Mouse (Mus musculus): Measurements from ENCODE around the gene Asap2. TPM values are rescaled to one million over a fixed set of nuclear protein-coding genes. Genes with fewer than 3 reads are reported as not detected.

Asap2 gene
- polyA plus RNA-seq, 1 experiment from 2014 or later = 8.3 TPM

- Histone ChIP-seq H3K27ac (ENCODE audit: low read length) (no peak overlapping the region), H3K4me2 (ENCODE audit: low read depth, low read length) (no peak overlapping the region), H3K9me3 (ENCODE audit: control insufficient read depth, low read length) (no peaks in the 10 kb centered on the region), H3K36me3 (ENCODE audit: control insufficient read depth, insufficient read depth, low read length) (peaks cover 13% of the 10 kb centered on the region), H3K27me3 (ENCODE audit: control insufficient read depth, insufficient read depth, low read depth, low read length) (no peaks in the 10 kb centered on the region), H3K4me3 (ENCODE audit: low read length) (no peak overlapping the region), H3K4me1 (replicated peaks; ENCODE audit: control insufficient read depth, insufficient read depth, low read length) (no peaks in the 10 kb centered on the region), H3K9ac (ENCODE audit: low read length) (no peak overlapping the region)
- ATAC-seq (ENCODE audit: low read depth) = no peak
- WGBS = 73% methylated on average over 7 of the region's 7 CpGs
Measured at GRCm38 (mm10) chr12:21274446-21274845, 284.2 kb downstream of the Asap2 start.

- no peaks in the 10 kb centered on the region for H3K9me3 ChIP-seq (ENCODE audit: control insufficient read depth, low read length)
- 79% methylated on average over 1 of the region's 1 CpGs for WGBS
- no peaks in the 10 kb centered on the region for H3K27me3 ChIP-seq (ENCODE audit: control insufficient read depth, insufficient read depth, low read depth, low read length)
- no peak overlapping the region for H3K27ac ChIP-seq (ENCODE audit: low read length)
- no peak overlapping the region for H3K4me3 ChIP-seq (ENCODE audit: low read length)
- no peak overlapping the region for H3K4me2 ChIP-seq (ENCODE audit: low read depth, low read length)
- no peaks in the 10 kb centered on the region for H3K4me1 ChIP-seq (replicated peaks; ENCODE audit: control insufficient read depth, insufficient read depth, low read length)
- no peak overlapping the region for H3K9ac ChIP-seq (ENCODE audit: low read length)
- peaks cover 7% of the 10 kb centered on the region for H3K36me3 ChIP-seq (ENCODE audit: control insufficient read depth, insufficient read depth, low read length)
- no peak for ATAC-seq (ENCODE audit: low read depth)
Measured at GRCm38 (mm10) chr12:21277352-21277864, 287.1 kb downstream of the Asap2 start.

GRCm38 (mm10) chr12:21284761-21285441, 294.6 kb downstream of the Asap2 start, which contains the start of gene Cpsf3:
Gene Cpsf3, plus strand, starts transcription at chr12:21285391.
- Histone ChIP-seq H3K27ac (ENCODE audit: low read length) (peak within 1 kb of the TSS; percentile 90), H3K4me3 (ENCODE audit: low read length) (peak within 1 kb of the TSS; percentile 94), H3K4me2 (ENCODE audit: low read depth, low read length) (peak within 1 kb of the TSS; percentile 89), H3K9me3 (ENCODE audit: control insufficient read depth, low read length) (no peaks in the 10 kb centered on the region), H3K36me3 (ENCODE audit: control insufficient read depth, insufficient read depth, low read length) (no peaks in the 10 kb centered on the region), H3K9ac (ENCODE audit: low read length) (peak within 1 kb of the TSS; percentile 97), H3K27me3 (ENCODE audit: control insufficient read depth, insufficient read depth, low read depth, low read length) (no peaks in the 10 kb centered on the region), H3K4me1 (replicated peaks; ENCODE audit: control insufficient read depth, insufficient read depth, low read length) (peaks cover 23% of the 10 kb centered on the region)
- no peak for ATAC-seq (ENCODE audit: low read depth)
- WGBS = 48% methylated on average over 11 of the region's 11 CpGs

GRCm38 (mm10) chr12:21285508-21286242, 295.4 kb downstream of the Asap2 start:
- Histone ChIP-seq H3K4me1 (replicated peaks; ENCODE audit: control insufficient read depth, insufficient read depth, low read length) (peaks cover 23% of the 10 kb centered on the region), H3K4me2 (ENCODE audit: low read depth, low read length) (peak overlapping the region; percentile 85), H3K9ac (ENCODE audit: low read length) (peak overlapping the region; percentile 92), H3K9me3 (ENCODE audit: control insufficient read depth, low read length) (no peaks in the 10 kb centered on the region), H3K36me3 (ENCODE audit: control insufficient read depth, insufficient read depth, low read length) (no peaks in the 10 kb centered on the region), H3K27me3 (ENCODE audit: control insufficient read depth, insufficient read depth, low read depth, low read length) (no peaks in the 10 kb centered on the region), H3K4me3 (ENCODE audit: low read length) (peak overlapping the region; percentile 94), H3K27ac (ENCODE audit: low read length) (peak overlapping the region; percentile 67)
- ATAC-seq (ENCODE audit: low read depth) = peak; percentile 74
- WGBS = under 1% methylated on average over 47 of the region's 47 CpGs

- H3K9ac ChIP-seq (ENCODE audit: low read length) = peak within 1 kb of the TSS; percentile 97
- no peaks in the 10 kb centered on the region for H3K27me3 ChIP-seq (ENCODE audit: control insufficient read depth, insufficient read depth, low read depth, low read length)
- under 1% methylated on average over 28 of the region's 28 CpGs for WGBS
- peak within 1 kb of the TSS; percentile 90 for H3K27ac ChIP-seq (ENCODE audit: low read length)
- peaks cover 23% of the 10 kb centered on the region for H3K4me1 ChIP-seq (replicated peaks; ENCODE audit: control insufficient read depth, insufficient read depth, low read length)
- peak within 1 kb of the TSS; percentile 89 for H3K4me2 ChIP-seq (ENCODE audit: low read depth, low read length)
- ATAC-seq (ENCODE audit: low read depth) = peak; percentile 93
- peak within 1 kb of the TSS; percentile 94 for H3K4me3 ChIP-seq (ENCODE audit: low read length)
- H3K36me3 ChIP-seq (ENCODE audit: control insufficient read depth, insufficient read depth, low read length) = no peaks in the 10 kb centered on the region; the same call in 1 of the 2 replicates
- no peaks in the 10 kb centered on the region for H3K9me3 ChIP-seq (ENCODE audit: control insufficient read depth, low read length)
Measured at GRCm38 (mm10) chr12:21286243-21286622, 296.0 kb downstream of the Asap2 start, which contains the start of gene Itgb1bp1. Gene Itgb1bp1, minus strand, starts transcription at chr12:21286284.

- ATAC-seq (ENCODE audit: low read depth) = no peak
- peaks cover 23% of the 10 kb centered on the region for H3K4me1 ChIP-seq (replicated peaks; ENCODE audit: control insufficient read depth, insufficient read depth, low read length)
- H3K36me3 ChIP-seq (ENCODE audit: control insufficient read depth, insufficient read depth, low read length) = peaks cover 3% of the 10 kb centered on the region; the same call in 1 of the 2 replicates
- no peaks in the 10 kb centered on the region for H3K9me3 ChIP-seq (ENCODE audit: control insufficient read depth, low read length)
- WGBS = 25% methylated on average over 18 of the region's 18 CpGs
- H3K27me3 ChIP-seq (ENCODE audit: control insufficient read depth, insufficient read depth, low read depth, low read length) = no peaks in the 10 kb centered on the region
- H3K27ac ChIP-seq (ENCODE audit: low read length) = peak overlapping the region; percentile 90
- peak overlapping the region; percentile 94 for H3K4me3 ChIP-seq (ENCODE audit: low read length)
- peak overlapping the region; percentile 97 for H3K9ac ChIP-seq (ENCODE audit: low read length)
- peak overlapping the region; percentile 89 for H3K4me2 ChIP-seq (ENCODE audit: low read depth, low read length)
Measured at GRCm38 (mm10) chr12:21286712-21287650, 296.7 kb downstream of the Asap2 start.

GRCm38 (mm10) chr12:21288716-21289395, 298.6 kb downstream of the Asap2 start:
- WGBS = 62% methylated on average over 3 of the region's 3 CpGs
- H3K4me2 ChIP-seq (ENCODE audit: low read depth, low read length) = peak overlapping the region; percentile 26
- peaks cover 14% of the 10 kb centered on the region for H3K36me3 ChIP-seq (ENCODE audit: control insufficient read depth, insufficient read depth, low read length)
- no peak overlapping the region for H3K4me3 ChIP-seq (ENCODE audit: low read length)
- H3K27ac ChIP-seq (ENCODE audit: low read length) = peak overlapping the region; percentile 78
- no peaks in the 10 kb centered on the region for H3K9me3 ChIP-seq (ENCODE audit: control insufficient read depth, low read length)
- H3K27me3 ChIP-seq (ENCODE audit: control insufficient read depth, insufficient read depth, low read depth, low read length) = no peaks in the 10 kb centered on the region
- no peak overlapping the region for H3K9ac ChIP-seq (ENCODE audit: low read length)
- peaks cover 23% of the 10 kb centered on the region for H3K4me1 ChIP-seq (replicated peaks; ENCODE audit: control insufficient read depth, insufficient read depth, low read length)
- ATAC-seq (ENCODE audit: low read depth) = peak; percentile 44

- Histone ChIP-seq H3K9me3 (ENCODE audit: control insufficient read depth, low read length) (no peaks in the 10 kb centered on the region), H3K9ac (ENCODE audit: low read length) (no peak overlapping the region), H3K4me1 (replicated peaks; ENCODE audit: control insufficient read depth, insufficient read depth, low read length) (peaks cover 23% of the 10 kb centered on the region), H3K4me2 (ENCODE audit: low read depth, low read length) (peak overlapping the region; percentile 19), H3K36me3 (ENCODE audit: control insufficient read depth, insufficient read depth, low read length) (peaks cover 17% of the 10 kb centered on the region), H3K27ac (ENCODE audit: low read length) (peak overlapping the region; percentile 78), H3K27me3 (ENCODE audit: control insufficient read depth, insufficient read depth, low read depth, low read length) (no peaks in the 10 kb centered on the region), H3K4me3 (ENCODE audit: low read length) (no peak overlapping the region)
- ATAC-seq (ENCODE audit: low read depth) = peak; percentile 27; the same call in 1 of the 2 replicates
- WGBS = 53% methylated on average over 6 of the region's 6 CpGs
Measured at GRCm38 (mm10) chr12:21289651-21290050, 299.4 kb downstream of the Asap2 start.
